Mouse (Mus musculus) heart, adult 2 months (tissue): Measurements from ENCODE around the gene Rps6ka5. TPM values are rescaled to one million over a fixed set of nuclear protein-coding genes. Genes with fewer than 3 reads are reported as not detected.

Experiments used
- DNase-seq, 2 experiments: peaks; one replicate each; pipeline ENCODE4 v3.0.0; 2021
- H3K27ac ChIP-seq: fragments of 200-600 bp; 2 replicates; pipeline ENCODE4 v1.8.1; 2022
- H3K27me3 ChIP-seq: fragments of 200-500 bp; 2 replicates; pipeline ENCODE4 v1.6.1; 2012; ENCODE audit warnings: mild to moderate bottlenecking, low read length, inconsistent platforms, mixed read lengths; ENCODE audit not compliant: control insufficient read depth, insufficient read depth
- H3K36me3 ChIP-seq: fragments of 200-500 bp; 2 replicates; pipeline ENCODE4 v1.6.1; 2012; ENCODE audit warnings: low read length, inconsistent platforms; ENCODE audit not compliant: control insufficient read depth, insufficient read depth
- H3K4me1 ChIP-seq: fragments of 200-500 bp; 2 replicates; pipeline ENCODE4 v1.6.1; 2011; ENCODE audit warnings: low read length; ENCODE audit not compliant: control insufficient read depth, insufficient read depth
- H3K4me3 ChIP-seq: fragments of 200-600 bp; 2 replicates; pipeline ENCODE4 v1.8.1; 2022
- H3K79me2 ChIP-seq: fragments of 200-500 bp; replicated peaks from 2 replicates; pipeline ENCODE4 v1.6.1; 2012; ENCODE audit warnings: mild to moderate bottlenecking, inconsistent platforms, low read length, moderate library complexity, mixed read lengths; ENCODE audit not compliant: control insufficient read depth, insufficient read depth
- H3K9ac ChIP-seq: fragments of 200-500 bp; 2 replicates; pipeline ENCODE4 v1.6.1; 2012; ENCODE audit warnings: low read depth, mild to moderate bottlenecking, control low read depth, inconsistent platforms, low read length, mixed read lengths
- CTCF ChIP-seq: fragments of 200-600 bp; IDR thresholded peaks from 2 replicates; pipeline ENCODE4 v1.8.1; 2022; ENCODE audit warnings: antibody characterized with exemption, mild to moderate bottlenecking, moderate library complexity
- EP300 ChIP-seq: fragments of 200-500 bp; IDR thresholded peaks from 2 replicates; pipeline ENCODE4 v1.6.1; 2011; ENCODE audit warnings: low read depth, low read length, control low read depth; ENCODE audit not compliant: insufficient read depth
- POLR2A ChIP-seq: fragments of 200-500 bp; IDR thresholded peaks from 2 replicates; pipeline ENCODE4 v1.6.1; 2011; ENCODE audit warnings: mild to moderate bottlenecking, low read depth, low read length, control low read depth; ENCODE audit not compliant: insufficient read depth
- WGBS: fragments of 180-500 bp; shearing (Covaris S2); methylation state at CpG from one replicate; pipeline ENCODE4 v1.1.7; 2018; 5-methylcytosine and 5-hydroxymethylcytosine counted together
- intact Hi-C: fragments of 180-260 bp; cut with DNase I; formaldehyde crosslinking; loops from one replicate; pipeline ENCODE4 v1.15.1; 2025
- polyA plus RNA-seq: library from polyadenylated mRNA; depleted of rRNA; stranded (reverse); fragments of >200 nt; gene quantifications from 2 replicates; pipeline ENCODE4 v1.2.3, GENCODE M21; 2012
- total RNA-seq, 2 experiments: library from RNA; stranded (reverse); gene quantifications; 2 replicates each; pipeline ENCODE4 v1.2.3; 2021

Rps6ka5 gene
- total and polyA plus RNA-seq, 3 experiments = 2.1 to 13.5 (median 10.8) TPM

GRCm38 (mm10) chr12:100735156-100735555, 8.4 kb upstream of the Rps6ka5 start:
- Histone ChIP-seq H3K4me3 (no peak overlapping the region), H3K27ac (no peak overlapping the region), H3K27me3 (no peaks in the 10 kb centered on the region), H3K79me2 (no peaks in the 10 kb centered on the region), H3K36me3 (no peaks in the 10 kb centered on the region), H3K4me1 (no peaks in the 10 kb centered on the region), H3K9ac (no peak overlapping the region)
- intact Hi-C loops = no loop called here
- TF ChIP-seq CTCF (no peak), EP300 (no peak)
- WGBS = 84% methylated on average over 5 of the region's 5 CpGs
- no peak for DNase-seq

- Histone ChIP-seq H3K4me1 (peaks cover 3% of the 10 kb centered on the region), H3K4me3 (no peak overlapping the region), H3K27ac (no peak overlapping the region), H3K9ac (no peak overlapping the region), H3K36me3 (no peaks in the 10 kb centered on the region), H3K79me2 (no peaks in the 10 kb centered on the region), H3K27me3 (no peaks in the 10 kb centered on the region)
- 51% methylated on average over 14 of the region's 14 CpGs for WGBS
- peak in 1 of 2 experiments; percentile 38 for DNase-seq
- TF ChIP-seq CTCF (no peak), POLR2A (no peak), EP300 (no peak)
- intact Hi-C loops = loop anchor here (10.0 kb wide), 1 partner anchor 196 kb away; no protein-coding TSS in a partner anchor
Observed at GRCm38 (mm10) chr12:100728646-100729485, 2.1 kb upstream of the Rps6ka5 start.

GRCm38 (mm10) chr12:100727891-100728290, 1.1 kb upstream of the Rps6ka5 start:
- peaks cover 3% of the 10 kb centered on the region for H3K4me1 ChIP-seq
- no peak overlapping the region for H3K4me3 ChIP-seq
- TF ChIP-seq POLR2A (no peak), EP300 (no peak), CTCF (no peak)
- H3K27ac ChIP-seq = no peak overlapping the region
- no peaks in the 10 kb centered on the region for H3K27me3 ChIP-seq
- H3K79me2 ChIP-seq = no peaks in the 10 kb centered on the region
- WGBS = 54% methylated on average over 7 of the region's 7 CpGs
- no peak overlapping the region for H3K9ac ChIP-seq
- no peak for DNase-seq
- no peaks in the 10 kb centered on the region for H3K36me3 ChIP-seq
- intact Hi-C loops = loop anchor here (10.0 kb wide), 1 partner anchor 197 kb away; no protein-coding TSS in a partner anchor

DNA sequence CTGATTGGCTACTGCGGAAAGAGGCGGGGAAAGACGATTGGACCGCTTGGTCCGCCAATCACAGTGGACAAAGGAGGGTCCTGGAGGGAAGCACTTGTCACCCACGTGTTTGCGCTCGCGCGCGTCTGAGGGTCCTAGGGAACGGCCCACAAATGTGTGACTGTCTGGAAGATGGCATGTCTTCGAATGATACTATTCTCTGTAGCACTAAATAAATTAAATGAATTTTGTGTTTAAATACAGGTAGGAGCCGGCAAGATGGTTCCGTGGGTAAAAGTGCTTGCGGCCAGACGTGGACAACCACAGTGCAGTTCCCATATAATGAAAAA, 1.4 kb downstream of the Rps6ka5 start:
- intact Hi-C loops = loop anchor here (2.0 to 10.0 kb wide), 2 partner anchors 53 to 199 kb away; partner anchors contain the start of gene Dglucy
- 2% methylated on average over 17 of the region's 17 CpGs for WGBS

DNA sequence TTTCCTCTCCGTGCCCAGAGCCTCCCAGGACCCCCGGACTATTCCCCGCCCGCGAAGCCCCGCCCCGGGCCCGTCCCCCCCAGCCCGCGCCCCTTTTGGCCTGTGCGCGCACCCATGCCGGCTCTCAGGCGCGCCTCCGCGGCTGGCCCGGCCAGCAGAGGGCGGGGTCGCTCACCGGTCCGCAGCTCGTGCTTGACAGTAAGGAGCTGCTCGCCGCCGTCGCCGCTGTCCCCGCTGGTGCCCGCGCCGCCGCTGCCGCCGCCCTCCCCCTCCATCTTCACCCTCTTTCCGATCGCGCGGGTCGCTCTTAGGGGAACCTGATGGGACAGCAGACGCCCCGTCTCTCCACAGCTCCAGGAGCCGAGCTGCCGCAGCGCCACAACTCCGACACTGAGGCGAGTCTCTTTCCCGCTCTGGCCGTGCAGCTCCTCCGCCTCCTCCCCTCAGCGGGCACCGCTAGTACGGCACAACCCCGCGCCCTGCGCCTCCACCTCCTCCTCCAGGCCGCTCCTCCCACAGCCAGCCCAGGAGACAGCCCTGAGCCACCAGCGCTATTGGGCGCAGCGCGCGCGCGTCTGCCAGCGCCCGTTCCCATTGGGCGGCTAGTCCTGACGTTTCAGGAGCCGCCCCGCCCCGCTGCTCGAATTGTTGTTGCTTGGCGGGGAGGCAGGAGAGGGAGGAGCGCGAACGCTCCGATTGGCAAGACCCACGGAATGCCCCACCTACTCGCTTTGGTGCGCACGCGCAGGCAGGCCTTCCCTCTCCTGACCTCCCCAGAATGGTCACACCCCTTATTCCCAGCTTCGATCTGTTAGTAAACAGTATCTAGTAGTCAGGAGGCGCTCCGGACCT, 2.0 kb downstream of the Rps6ka5 start:
- Histone ChIP-seq H3K4me1 (peaks cover 3% of the 10 kb centered on the region), H3K9ac (peak overlapping the region; percentile 88), H3K27ac (peak overlapping the region; percentile 93), H3K79me2 (peaks cover 2% of the 10 kb centered on the region; the same call in 1 of the 2 replicates), H3K27me3 (no peaks in the 10 kb centered on the region), H3K4me3 (peak overlapping the region; percentile 69), H3K36me3 (no peaks in the 10 kb centered on the region)
- TF ChIP-seq POLR2A = peak; percentile 94
- peak; percentile 64 for TF ChIP-seq CTCF
- TF ChIP-seq EP300 = 0 out of 2 replicates have a peak, but pooled peaks have one; percentile 45
- DNase-seq = peak; percentile 99 to 100
- intact Hi-C loops = loop anchor here (1.0 to 10.0 kb wide), 4 partner anchors 54 to 200 kb away; partner anchors contain the start of gene Dglucy
- under 1% methylated on average over 84 of the region's 85 CpGs for WGBS

More for the DNA sequence above, 1.4 kb downstream of the Rps6ka5 start:
- Histone ChIP-seq H3K36me3 (no peaks in the 10 kb centered on the region), H3K27me3 (no peaks in the 10 kb centered on the region), H3K79me2 (peaks cover 2% of the 10 kb centered on the region; the same call in 1 of the 2 replicates), H3K4me3 (peak overlapping the region; percentile 44), H3K9ac (no peak overlapping the region), H3K4me1 (peaks cover 3% of the 10 kb centered on the region), H3K27ac (peak overlapping the region; percentile 48)
- TF ChIP-seq CTCF (no peak), POLR2A (0 out of 2 replicates have a peak, but pooled peaks have one; percentile 34), EP300 (no peak; the same call in 1 of the 2 replicates)
- DNase-seq = no peak
